Comparison of ENCODE assay signal across 17 mouse cellular contexts in the genomic region with DNA sequence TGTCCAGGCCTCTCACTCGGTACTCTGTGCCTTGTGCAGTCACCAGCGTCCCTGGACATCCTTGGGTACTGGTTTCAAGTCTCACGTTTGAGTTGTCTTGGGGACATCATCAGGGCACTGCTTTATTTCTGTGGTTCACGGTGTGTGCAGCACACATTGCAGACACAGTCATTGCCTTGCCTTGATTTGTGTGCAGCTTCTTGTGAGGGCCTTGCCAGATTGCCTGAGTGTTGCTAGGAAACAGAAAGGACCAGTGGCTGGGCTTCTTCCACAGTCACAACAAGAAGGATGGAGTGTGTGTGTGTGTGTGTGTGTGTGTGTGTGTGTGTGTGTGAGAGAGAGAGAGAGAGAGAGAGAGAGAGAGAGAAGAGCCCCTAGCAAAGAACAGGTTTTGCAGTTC. TPM values are rescaled to one million over a fixed set of nuclear protein-coding genes. Genes with fewer than 3 reads are reported as not detected.
DNase-seq lines count a peak whose midpoint lies in the region; ATAC-seq and TF ChIP-seq lines count a peak whose summit lies in the region.
"Had no signal": no experiment of that assay in that cellular context is flagged by ENCODE, and none has a peak within 500 bp of the region (broad histone marks: within the 10 kb centered on the region; RNA-seq: fewer than 3 reads in every experiment).

No protein-coding gene starts in this region.

- no peak overlapping the region for H3K27ac ChIP-seq in forebrain, embryonic 10.5 days
- H3K27ac ChIP-seq in forebrain, embryonic 15.5 days (replicated peaks): no peak overlapping the region
- no peak overlapping the region for H3K27ac ChIP-seq in limb, embryonic 12.5 days
- H3K27ac ChIP-seq in limb, embryonic 10.5 days: no peak overlapping the region
- H3K27ac ChIP-seq in hindbrain, postnatal 0 days: peak overlapping the region; percentile 37; the same call in 1 of the 2 replicates

- H3K27me3 ChIP-seq in forebrain, embryonic 10.5 days (ENCODE audit: poor library complexity, severe bottlenecking): no peaks in the 10 kb centered on the region
- H3K27me3 ChIP-seq in forebrain, embryonic 15.5 days: no peaks in the 10 kb centered on the region
- peaks cover 25% of the 10 kb centered on the region for H3K27me3 ChIP-seq in limb, embryonic 12.5 days
- peaks cover 46% of the 10 kb centered on the region; the same call in 1 of the 2 replicates for H3K27me3 ChIP-seq in limb, embryonic 10.5 days (ENCODE audit: low read depth, poor library complexity, severe bottlenecking)
- H3K27me3 ChIP-seq in hindbrain, postnatal 0 days (ENCODE audit: insufficient read depth, low read length): no peaks in the 10 kb centered on the region
- H3K27me3 ChIP-seq: heart, embryonic 12.5 days had no signal

- H3K4me3 ChIP-seq in forebrain, embryonic 10.5 days: no peak overlapping the region
- H3K4me3 ChIP-seq in forebrain, embryonic 15.5 days: no peak overlapping the region
- H3K4me3 ChIP-seq in limb, embryonic 12.5 days (replicated peaks): no peak overlapping the region
- no peak overlapping the region for H3K4me3 ChIP-seq in limb, embryonic 10.5 days
- H3K4me3 ChIP-seq in hindbrain, postnatal 0 days (ENCODE audit: low read length): no peak overlapping the region
- H3K4me3 ChIP-seq: heart, embryonic 12.5 days had no signal

- WGBS in forebrain, embryonic 10.5 days: 90% methylated on average over 4 of the region's 4 CpGs
- 75% methylated on average over 4 of the region's 4 CpGs for WGBS in forebrain, embryonic 15.5 days
- 71% methylated on average over 4 of the region's 4 CpGs for WGBS in limb, embryonic 12.5 days
- 85% methylated on average over 4 of the region's 4 CpGs for WGBS in limb, embryonic 10.5 days
- 46% methylated on average over 4 of the region's 4 CpGs for WGBS in hindbrain, postnatal 0 days

- no peak overlapping the region for H3K9ac ChIP-seq in forebrain, embryonic 15.5 days (replicated peaks)
- peak overlapping the region; percentile 45; the same call in 1 of the 2 replicates for H3K9ac ChIP-seq in limb, embryonic 12.5 days (replicated peaks)
- no peak overlapping the region for H3K9ac ChIP-seq in hindbrain, postnatal 0 days (replicated peaks; ENCODE audit: low read length)
- H3K9ac ChIP-seq: heart, embryonic 12.5 days; lung, embryonic 14.5 days had no signal

- no peak for TF ChIP-seq CTCF in hindbrain, postnatal 0 days (IDR thresholded peaks at IDR 0.05; ENCODE audit: low read depth)

- H3K9me3 ChIP-seq in forebrain, embryonic 10.5 days: no peaks in the 10 kb centered on the region
- no peaks in the 10 kb centered on the region for H3K9me3 ChIP-seq in forebrain, embryonic 15.5 days
- no peaks in the 10 kb centered on the region for H3K9me3 ChIP-seq in limb, embryonic 12.5 days
- H3K9me3 ChIP-seq in limb, embryonic 10.5 days (replicated peaks): no peaks in the 10 kb centered on the region
- no peaks in the 10 kb centered on the region for H3K9me3 ChIP-seq in hindbrain, postnatal 0 days (ENCODE audit: low read length)
- H3K9me3 ChIP-seq: heart, embryonic 12.5 days had no signal

- H3K4me2 ChIP-seq in forebrain, embryonic 15.5 days (replicated peaks): no peak overlapping the region
- H3K4me2 ChIP-seq in limb, embryonic 12.5 days: no peak overlapping the region
- H3K4me2 ChIP-seq in hindbrain, postnatal 0 days (ENCODE audit: low read depth, low read length): no peak overlapping the region
- H3K4me2 ChIP-seq: heart, embryonic 12.5 days; lung, embryonic 14.5 days had no signal

- ATAC-seq in forebrain, embryonic 15.5 days (replicated peaks): no peak
- ATAC-seq in limb, embryonic 12.5 days (ENCODE audit: insufficient number of reproducible peaks, insufficient read depth, low FRiP score, low TSS enrichment, low read depth): no peak
- peak; percentile 77 for ATAC-seq in hindbrain, postnatal 0 days

- intact Hi-C loops in heart, postnatal 36 days (cut with DNase I): loop anchor here (5.0 kb wide), 1 partner anchor 163 kb away; no protein-coding TSS in a partner anchor

- H3K4me1 ChIP-seq in forebrain, embryonic 10.5 days: peaks cover 32% of the 10 kb centered on the region
- H3K4me1 ChIP-seq in forebrain, embryonic 15.5 days: peaks cover 8% of the 10 kb centered on the region
- H3K4me1 ChIP-seq in limb, embryonic 12.5 days (replicated peaks): peaks cover 39% of the 10 kb centered on the region
- peaks cover 31% of the 10 kb centered on the region for H3K4me1 ChIP-seq in limb, embryonic 10.5 days
- H3K4me1 ChIP-seq in hindbrain, postnatal 0 days (ENCODE audit: insufficient read depth, low read length): 0 out of 2 replicates have a peak, but pooled peaks cover 12% of the 10 kb centered on the region

- peak; percentile 13 for DNase-seq in forebrain, embryonic 10.5 days (ENCODE audit: extremely low spot score, low spot score)
- DNase-seq in limb, embryonic 10.5 days (ENCODE audit: low spot score): no peak
- DNase-seq in hindbrain, postnatal 0 days (ENCODE audit: low spot score): peak; percentile 71
- peak; percentile 56 for DNase-seq in right cerebral cortex, postnatal 25 days
- no peak for DNase-seq in B cell, adult 2 months
- DNase-seq in heart, postnatal 36 days: no peak
- DNase-seq: adrenal gland, postnatal 25 days; cerebellum, adult 11-12 months; embryo, embryonic 11 days; gastrocnemius, postnatal 14 days; liver; lung, embryonic 14.5 days had no signal

- H3K36me3 ChIP-seq in forebrain, embryonic 10.5 days (replicated peaks): peaks cover 32% of the 10 kb centered on the region
- H3K36me3 ChIP-seq in forebrain, embryonic 15.5 days: no peaks in the 10 kb centered on the region
- H3K36me3 ChIP-seq in limb, embryonic 12.5 days: peaks cover 15% of the 10 kb centered on the region; the same call in 1 of the 2 replicates
- H3K36me3 ChIP-seq in limb, embryonic 10.5 days: peaks cover 16% of the 10 kb centered on the region
- 0 out of 2 replicates have a peak, but pooled peaks cover 3% of the 10 kb centered on the region for H3K36me3 ChIP-seq in hindbrain, postnatal 0 days (ENCODE audit: insufficient read depth, low read length)

RNA-seq across cellular contexts. Expression of gene Slc5a3, which starts 42.0 kb away (rescaled TPM):
- polyA plus RNA-seq in forebrain, embryonic 10.5 days (2016; fragmentation: Nextera tagmentation; extraction: Ambion mirVana): 10.8 and 12.0 TPM in 2 replicates
- polyA plus RNA-seq in forebrain, embryonic 15.5 days (2015; fragmentation: Nextera tagmentation; extraction: Ambion mirVana): 10.8 and 12.4 TPM in 2 replicates
- polyA plus RNA-seq in limb, embryonic 12.5 days (2016; fragmentation: Nextera tagmentation; extraction: Ambion mirVana): 10.0 and 10.2 TPM in 2 replicates
- polyA plus RNA-seq in limb, embryonic 10.5 days (2016; fragmentation: Nextera tagmentation; extraction: Ambion mirVana): 8.0 and 9.3 TPM in 2 replicates
- total RNA-seq in hindbrain, postnatal 0 days (2014; rRNA removed): 23.9 and 30.9 TPM in 2 replicates
- polyA plus RNA-seq in hindbrain, postnatal 0 days (2015; fragmentation: Nextera tagmentation; extraction: Ambion mirVana): 9.6 and 10.0 TPM in 2 replicates
- total RNA-seq in heart, postnatal 36 days (2021): 1 to 10 TPM; 5.6 to 5.8 TPM

RNA-seq across cellular contexts. Expression of gene Gm49711, which starts 42.0 kb away (rescaled TPM):
- 0.12 and 0.15 TPM in 2 replicates for polyA plus RNA-seq in forebrain, embryonic 10.5 days (2016; fragmentation: Nextera tagmentation; extraction: Ambion mirVana)
- polyA plus RNA-seq in forebrain, embryonic 15.5 days (2015; fragmentation: Nextera tagmentation; extraction: Ambion mirVana): 0.42 and 0.57 TPM in 2 replicates
- polyA plus RNA-seq in limb, embryonic 12.5 days (2016; fragmentation: Nextera tagmentation; extraction: Ambion mirVana): 0.28 TPM in 1 of 2 replicates, not detected in the other
- polyA plus RNA-seq in limb, embryonic 10.5 days (2016; fragmentation: Nextera tagmentation; extraction: Ambion mirVana): 0.30 TPM in 1 of 2 replicates, not detected in the other
- total RNA-seq in hindbrain, postnatal 0 days (2014; rRNA removed): not detected in 2 replicates
- polyA plus RNA-seq in hindbrain, postnatal 0 days (2015; fragmentation: Nextera tagmentation; extraction: Ambion mirVana): 0.58 and 0.82 TPM in 2 replicates
- not detected for total RNA-seq in heart, postnatal 36 days (2021)
- total RNA-seq: adrenal gland, postnatal 25 days; gastrocnemius, postnatal 14 days; layer of hippocampus, postnatal 14 days; megakaryocyte progenitor cell, adult 5-6 weeks had no signal
- polyA plus RNA-seq: lung, embryonic 14.5 days had no signal

RNA-seq across cellular contexts. Expression of gene Mrps6, which starts 42.0 kb away (rescaled TPM):
- 134 and 135 TPM in 2 replicates for polyA plus RNA-seq in forebrain, embryonic 10.5 days (2016; fragmentation: Nextera tagmentation; extraction: Ambion mirVana)
- 142 and 153 TPM in 2 replicates for polyA plus RNA-seq in forebrain, embryonic 15.5 days (2015; fragmentation: Nextera tagmentation; extraction: Ambion mirVana)
- 87.5 and 98.7 TPM in 2 replicates for polyA plus RNA-seq in limb, embryonic 12.5 days (2016; fragmentation: Nextera tagmentation; extraction: Ambion mirVana)
- polyA plus RNA-seq in limb, embryonic 10.5 days (2016; fragmentation: Nextera tagmentation; extraction: Ambion mirVana): 92.2 and 111 TPM in 2 replicates
- 24.9 and 33.2 TPM in 2 replicates for total RNA-seq in hindbrain, postnatal 0 days (2014; rRNA removed)
- 181 and 183 TPM in 2 replicates for polyA plus RNA-seq in hindbrain, postnatal 0 days (2015; fragmentation: Nextera tagmentation; extraction: Ambion mirVana)
- 10 to 100 TPM; 56.9 to 63.0 TPM for total RNA-seq in heart, postnatal 36 days (2021)

Comparison
In these comparisons a context has a peak if more than half of its experiments do, and no peak if none do; other contexts are left out.
1. DNase-seq: peak in forebrain, embryonic 10.5 days (single experiment), hindbrain, postnatal 0 days (single experiment) and right cerebral cortex, postnatal 25 days (single experiment); none in limb, embryonic 10.5 days (single experiment), B cell, adult 2 months (0 of 2) and heart, postnatal 36 days (0 of 2).